Mouse (Mus musculus): Measurements from ENCODE around the gene Fip1l1. TPM values are rescaled to one million over a fixed set of nuclear protein-coding genes. Genes with fewer than 3 reads are reported as not detected.

Fip1l1 gene
- total RNA-seq (2021): 10 to 100 TPM; 59.2 to 62.0 TPM
- long read RNA-seq, experiment 1, full-length matches to known transcripts: 37 of 62 reads
- long read RNA-seq, experiment 1, partial matches to known transcripts: 9 of 62 reads
- long read RNA-seq, experiment 1, other reads (novel, unspliced or antisense): 16 of 62 reads
- long read RNA-seq, experiment 2, full-length matches to known transcripts: 14 of 26 reads
- long read RNA-seq, experiment 2, partial matches to known transcripts: 0 of 26 reads
- long read RNA-seq, experiment 2, other reads (novel, unspliced or antisense): 12 of 26 reads

DNA sequence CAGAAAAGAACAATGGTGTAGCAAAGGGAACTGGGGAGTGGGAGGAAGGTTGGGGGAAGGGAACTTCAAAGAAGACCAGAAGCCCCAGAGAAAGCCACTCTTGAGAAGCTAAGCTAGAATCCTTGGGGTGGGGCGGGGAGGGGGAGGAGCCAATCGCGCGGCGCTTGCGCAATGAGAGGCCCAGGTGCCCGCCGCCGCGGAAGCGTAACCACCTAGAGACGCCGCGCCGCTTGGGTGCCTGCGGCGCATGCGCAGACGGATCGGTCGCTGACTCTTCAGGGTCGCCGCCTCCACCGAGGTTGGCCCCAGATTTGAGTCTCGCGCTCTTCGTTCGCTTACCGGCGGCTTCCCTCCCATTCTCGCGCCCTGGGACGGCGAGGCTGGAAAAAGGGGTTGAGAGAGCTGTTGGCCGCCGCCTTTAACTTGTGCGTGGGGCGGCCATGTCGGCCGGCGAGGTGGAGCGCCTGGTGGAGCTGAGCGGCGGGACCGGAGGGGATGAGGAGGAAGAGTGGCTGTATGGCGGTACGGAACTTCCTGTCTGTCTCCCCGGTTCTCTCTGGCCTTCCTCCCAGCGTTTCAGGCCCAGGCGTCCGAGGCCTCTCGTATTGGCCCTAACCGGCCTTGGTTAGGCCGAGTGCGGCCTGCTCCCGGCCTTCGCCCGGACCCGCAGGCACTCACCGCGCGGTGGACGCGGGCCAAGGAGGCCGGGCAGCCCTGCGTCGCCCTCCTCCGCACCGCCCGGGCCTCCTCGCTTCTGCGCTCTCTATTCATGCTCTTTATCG lies at the start of gene Fip1l1:
Fip1l1 (plus strand) TSS at position 210 of the 782 bp plus-strand sequence.
- peak; percentile 92 to 94 for DNase-seq

DNA sequence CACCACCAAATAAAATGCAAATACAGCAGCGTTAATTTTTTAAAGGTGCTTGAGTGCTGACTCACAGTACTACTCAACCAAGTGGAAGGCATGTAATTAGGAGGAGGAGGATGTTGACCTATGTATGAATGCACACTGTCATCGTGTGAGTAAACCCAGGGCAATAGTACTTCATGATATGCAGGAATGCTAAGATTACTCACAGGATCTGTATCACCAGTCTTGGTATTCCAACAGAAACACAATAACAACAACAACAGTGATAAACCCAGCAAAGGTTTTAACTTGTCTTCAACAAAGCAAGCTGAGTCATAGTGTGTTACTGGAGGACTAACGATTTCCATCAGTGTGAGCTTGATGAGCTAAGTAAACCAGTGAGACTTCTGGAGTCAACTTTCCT lies 42.5 kb upstream of the Fip1l1 start:
- no peak for DNase-seq

- DNase-seq: no peak
Measured at GRCm38 (mm10) chr5:74511686-74512085, 23.6 kb upstream of the Fip1l1 start.

GRCm38 (mm10) chr5:74527025-74527424 lies 8.2 kb upstream of the Fip1l1 start:
- DNase-seq: no peak

GRCm38 (mm10) chr5:74530785-74531184 lies 4.5 kb upstream of the Fip1l1 start:
- DNase-seq: no peak

DNA sequence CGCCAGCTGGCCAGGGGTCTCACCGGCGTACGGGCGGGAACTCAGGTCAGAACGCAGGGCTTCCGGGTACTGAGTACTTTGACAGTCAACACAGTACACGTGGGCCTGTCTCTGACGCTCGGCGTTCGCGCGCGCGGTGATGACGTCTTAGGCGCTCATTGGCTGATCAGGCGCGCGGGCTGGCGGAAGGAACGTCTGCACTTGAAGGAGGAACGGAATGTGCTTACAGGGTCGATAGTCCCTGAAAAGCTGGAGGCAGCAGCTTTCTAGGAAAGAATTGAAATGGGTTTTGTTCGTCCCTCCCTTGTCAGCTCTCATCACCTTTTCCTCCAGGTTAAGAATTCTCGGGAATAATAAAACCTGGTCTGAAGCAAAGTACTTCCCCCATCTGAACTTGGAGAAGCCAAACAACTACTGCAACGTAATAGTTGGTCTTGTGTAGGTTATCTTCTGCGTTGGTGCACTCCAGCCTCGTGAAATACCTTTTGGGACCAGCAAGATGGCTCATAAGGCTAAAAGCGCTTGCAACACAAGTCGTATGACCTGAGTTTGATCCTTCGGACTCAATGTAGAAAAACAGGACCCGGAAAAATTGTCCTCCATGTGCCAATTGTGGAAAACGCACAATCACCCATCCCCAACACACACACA lies 3.5 kb upstream of the Fip1l1 start, which contains the start of gene Scfd2:
Scfd2 (minus strand) TSS at position 130 of the 651 bp plus-strand sequence.
- DNase-seq: peak; percentile 96 to 98

GRCm38 (mm10) chr5:74536180-74536947 lies 1.1 kb downstream of the Fip1l1 start:
- DNase-seq: no peak

DNA sequence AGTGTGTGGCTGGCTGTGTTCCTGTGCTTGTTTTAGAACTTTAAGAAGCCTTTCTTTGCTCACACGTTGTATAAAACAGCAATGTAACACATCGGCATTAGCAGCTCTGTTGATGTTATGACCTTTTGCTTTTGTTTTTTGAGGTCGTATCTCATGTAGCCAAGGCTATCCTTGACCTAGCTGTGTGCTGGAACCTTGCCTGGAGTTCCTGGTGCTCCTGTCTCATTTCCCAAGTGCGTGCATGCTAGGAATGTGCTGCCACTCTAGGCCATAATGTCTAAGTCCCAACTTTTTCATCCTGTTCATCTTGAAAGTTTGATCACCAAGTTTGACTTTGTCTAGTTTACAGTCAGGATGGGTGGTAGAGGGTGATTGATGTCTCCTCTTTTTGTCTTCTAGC lies 10.4 kb downstream of the Fip1l1 start:
- DNase-seq: peak in 1 of 2 experiments; percentile 51

- DNase-seq: no peak
Measured at GRCm38 (mm10) chr5:74549566-74549965, 14.3 kb downstream of the Fip1l1 start.

GRCm38 (mm10) chr5:74561151-74561550 lies 25.9 kb downstream of the Fip1l1 start:
- peak; percentile 14 to 33 for DNase-seq

DNA sequence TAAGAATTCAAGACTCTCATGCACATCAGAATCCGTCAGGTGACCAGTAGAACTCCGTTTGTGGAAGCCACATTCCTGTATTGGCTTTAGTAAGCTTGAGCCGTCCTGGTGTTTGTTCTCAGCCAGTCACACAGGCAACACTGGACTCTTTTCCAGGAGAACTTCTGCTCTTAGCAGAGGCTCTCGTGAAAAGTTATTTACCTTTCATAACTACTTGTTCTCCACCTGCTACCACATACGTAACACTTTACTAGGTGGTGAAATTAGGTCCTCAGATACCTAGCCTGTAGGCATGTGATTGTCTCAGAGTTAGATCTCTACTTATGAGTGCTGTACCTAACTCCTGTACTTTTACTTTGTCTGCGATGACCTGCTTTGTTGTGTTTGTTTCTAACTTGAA lies 36.5 kb downstream of the Fip1l1 start:
- DNase-seq: no peak

DNA sequence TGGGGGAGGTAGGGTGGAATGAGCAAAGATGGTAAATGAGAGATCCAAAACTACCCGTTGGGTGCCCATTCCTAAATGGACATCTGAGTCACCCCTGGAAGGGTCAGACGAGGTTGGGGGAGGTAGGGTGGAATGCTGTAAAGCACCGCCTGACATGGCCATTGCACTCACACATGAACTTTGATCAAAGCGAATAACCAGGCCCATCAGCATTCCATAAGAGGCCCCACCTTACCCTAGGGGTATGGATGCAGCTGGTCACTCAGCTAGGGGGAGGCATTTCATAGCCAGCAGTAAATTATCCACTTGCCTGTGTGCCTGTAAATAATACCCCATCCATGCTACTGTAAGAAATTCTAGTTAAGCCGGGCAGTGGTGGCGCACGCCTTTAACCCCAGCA lies 53.9 kb downstream of the Fip1l1 start:
- DNase-seq: no peak

- no peak for DNase-seq
Measured at GRCm38 (mm10) chr5:74591413-74591812, 56.2 kb downstream of the Fip1l1 start.

DNA sequence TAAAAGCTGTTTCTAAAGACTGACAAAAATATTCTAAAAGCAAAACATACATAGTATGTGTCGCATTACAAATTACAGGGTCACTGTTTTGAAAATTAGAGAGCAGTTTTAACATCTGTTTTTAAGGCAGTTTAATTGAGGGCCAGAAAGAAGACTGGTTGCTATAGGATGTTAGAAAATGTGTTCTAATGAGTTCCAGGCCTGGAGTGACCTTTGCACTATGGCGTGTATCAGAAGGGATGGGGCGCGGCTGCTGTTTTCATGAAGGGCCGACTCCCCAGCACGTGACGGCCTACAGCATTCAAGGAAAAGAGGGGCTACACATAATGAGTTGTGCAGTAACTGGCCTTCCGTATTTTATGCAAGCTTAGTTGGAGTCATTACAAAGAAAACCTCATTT lies 57.9 kb downstream of the Fip1l1 start:
- no peak for DNase-seq

DNA sequence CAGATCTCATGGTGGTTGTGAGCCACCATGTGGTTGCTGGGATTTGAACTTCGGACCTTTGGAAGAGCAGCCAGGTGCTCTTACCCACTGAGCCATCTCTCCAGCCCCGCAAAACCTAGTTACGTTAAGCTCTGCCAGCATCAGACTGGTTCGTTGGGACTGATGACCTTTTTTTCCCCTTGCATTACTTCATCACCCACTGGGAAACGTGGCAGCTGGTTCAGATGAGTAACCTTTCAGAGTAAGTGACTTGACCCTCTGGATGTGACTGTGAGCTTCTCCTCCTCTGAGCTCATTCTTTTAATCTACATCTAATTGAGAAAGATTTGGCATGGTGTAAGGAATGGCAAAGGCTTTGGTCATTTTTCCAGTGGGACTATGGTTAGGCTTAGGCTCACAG lies 64.8 kb downstream of the Fip1l1 start:
- no peak for DNase-seq

DNA sequence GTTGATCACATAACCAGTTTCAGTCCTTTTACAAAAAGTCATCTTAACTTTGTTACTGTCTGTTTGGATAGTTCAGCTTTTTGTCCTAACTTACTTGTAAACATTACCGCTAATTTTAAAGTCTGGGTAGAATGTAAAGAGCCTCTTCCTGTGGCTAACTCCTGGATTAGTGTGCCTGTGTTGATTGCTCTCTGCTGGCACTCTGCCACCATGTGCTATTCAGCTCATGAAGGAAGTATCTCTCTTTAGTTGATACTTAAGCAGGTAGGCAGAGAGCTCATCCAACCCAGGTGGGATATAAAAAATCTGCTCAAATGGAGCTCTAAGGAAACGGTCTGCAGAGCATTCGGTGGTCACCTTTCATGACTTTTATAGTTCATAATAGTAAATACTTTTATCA lies 65.9 kb downstream of the Fip1l1 start:
- no peak for DNase-seq

GRCm38 (mm10) chr5:74601965-74602364 lies 66.7 kb downstream of the Fip1l1 start:
- no peak for DNase-seq

DNA sequence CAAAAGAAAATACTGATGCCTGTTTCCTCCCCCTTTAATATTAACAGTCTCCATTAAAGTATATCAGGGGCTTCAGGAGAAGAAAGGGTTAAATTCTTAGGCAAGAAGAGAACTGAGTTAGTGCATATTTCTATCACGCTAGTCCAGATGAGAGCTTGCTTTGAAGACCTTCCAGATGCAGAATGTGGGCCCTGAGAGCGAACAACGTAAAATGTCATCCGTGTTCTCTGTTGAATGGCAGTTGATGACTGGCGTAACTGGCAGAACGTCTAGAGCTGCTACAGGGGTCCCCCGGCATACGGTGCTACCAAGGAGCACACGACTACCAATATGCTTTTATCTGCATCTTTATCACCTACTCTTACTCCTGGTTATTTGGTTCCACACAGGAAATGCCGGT lies 67.1 kb downstream of the Fip1l1 start:
- DNase-seq: no peak

- no peak for DNase-seq
Measured at GRCm38 (mm10) chr5:74603306-74603705, 68.1 kb downstream of the Fip1l1 start.

- no peak for DNase-seq
Measured at GRCm38 (mm10) chr5:74606213-74606612, 71.0 kb downstream of the Fip1l1 start.

DNA sequence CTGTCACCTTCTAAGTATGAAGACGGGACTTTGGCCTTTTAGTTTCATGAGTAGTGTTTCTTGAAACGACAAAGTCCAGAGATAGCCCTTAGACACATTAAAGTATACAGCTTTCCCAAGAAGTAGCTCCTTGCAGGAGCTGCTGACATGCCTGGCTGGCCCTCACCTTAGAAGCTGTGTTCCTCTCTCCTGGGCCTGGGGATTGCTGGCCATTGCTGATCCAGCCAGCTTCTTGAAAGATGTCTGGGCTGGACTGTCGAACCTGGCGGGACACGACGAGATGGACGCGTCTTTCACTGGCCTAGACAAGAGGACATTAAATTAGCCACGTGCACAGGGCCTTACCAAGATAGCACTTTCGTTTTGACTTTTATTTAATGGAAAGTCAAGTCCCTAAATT lies 75.3 kb downstream of the Fip1l1 start:
- no peak for DNase-seq

DNA sequence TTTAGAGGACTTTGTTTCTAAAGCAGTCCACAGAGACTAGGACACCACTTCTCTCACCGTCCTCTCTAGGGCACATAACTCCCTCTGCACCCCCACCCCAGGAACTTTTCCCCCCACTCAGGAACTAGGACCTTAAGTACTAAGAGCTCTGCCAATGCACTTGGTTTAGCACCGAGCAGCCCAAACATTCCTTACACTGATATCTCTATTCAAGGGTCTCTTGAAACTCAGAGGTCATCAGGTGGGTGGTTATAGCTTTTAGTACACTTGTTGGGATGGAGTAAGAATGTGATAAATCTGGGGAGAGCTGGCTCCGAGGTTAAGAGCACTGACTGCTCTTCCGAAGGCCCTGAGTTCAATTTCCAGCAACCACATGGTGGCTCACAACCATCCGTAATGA lies 77.5 kb downstream of the Fip1l1 start:
- DNase-seq: no peak
